Mouse (Mus musculus) testis, adult 2 months (tissue): ENCODE measurements at regions not wholly inside any gene's neighbourhood (a gene's known extent, or its start where the extent isn't known, plus 50 kb on each side); places are given as distances from the start of the nearest gene placed in this dataset.
"Not testable (repeated sequence)": the region's sequence is repeated elsewhere in the genome, so short reads cannot be mapped to it uniquely, and the experiment has no call there.

ENCODE experiments used
- H3K27ac ChIP-seq: fragments of 200-500 bp; 2 replicates; pipeline ENCODE4 v1.5.1; 2012; ENCODE audit warnings: low read depth, low read length; ENCODE audit not compliant: control insufficient read depth, insufficient read depth
- H3K27me3 ChIP-seq: fragments of 200-500 bp; 2 replicates; pipeline ENCODE4 v1.6.1; 2012; ENCODE audit warnings: mild to moderate bottlenecking, low read length, moderate library complexity; ENCODE audit not compliant: control insufficient read depth, insufficient read depth
- H3K36me3 ChIP-seq: fragments of 200-500 bp; 2 replicates; pipeline ENCODE4 v1.6.1; 2012; ENCODE audit warnings: mild to moderate bottlenecking, low read length; ENCODE audit not compliant: control insufficient read depth, insufficient read depth
- H3K4me1 ChIP-seq: fragments of 200-500 bp; 2 replicates; pipeline ENCODE4 v1.6.1; 2012; ENCODE audit warnings: low read length; ENCODE audit not compliant: control insufficient read depth, insufficient read depth
- H3K4me3 ChIP-seq: fragments of 200-500 bp; 2 replicates; pipeline ENCODE4 v1.5.1; 2012; ENCODE audit warnings: low read depth, mild to moderate bottlenecking, low read length, moderate library complexity, mixed read lengths; ENCODE audit not compliant: control insufficient read depth
- CTCF ChIP-seq: fragments of 200-500 bp; IDR thresholded peaks from 2 replicates; pipeline ENCODE4 v1.5.1; 2012; ENCODE audit warnings: low read depth, mild to moderate bottlenecking, inconsistent platforms, low read length, moderate library complexity; ENCODE audit not compliant: control insufficient read depth, insufficient read depth, insufficient replicate concordance
- POLR2A ChIP-seq: fragments of 200-500 bp; IDR thresholded peaks from 2 replicates; pipeline ENCODE4 v1.6.1; 2012; ENCODE audit warnings: low read depth, mild to moderate bottlenecking, inconsistent platforms, low read length, moderate library complexity; ENCODE audit not compliant: control insufficient read depth

- H3K36me3 ChIP-seq, result no peaks in the 10 kb centered on the region
- TF ChIP-seq POLR2A (no peak), CTCF (no peak)
- no peak overlapping the region for H3K27ac ChIP-seq
- H3K27me3 ChIP-seq, result no peaks in the 10 kb centered on the region
- no peak overlapping the region for H3K4me3 ChIP-seq
- H3K4me1 ChIP-seq, result no peaks in the 10 kb centered on the region
Observed at GRCm38 (mm10) chr2:39338832-39339649, 112.8 kb upstream of the Ppp6c start.

GRCm38 (mm10) chr2:39337524-39337923 is 111.3 kb upstream of the Ppp6c start:
- Histone ChIP-seq H3K27me3 (no peaks in the 10 kb centered on the region), H3K4me1 (no peaks in the 10 kb centered on the region), H3K4me3 (no peak overlapping the region), H3K27ac (no peak overlapping the region), H3K36me3 (no peaks in the 10 kb centered on the region)
- TF ChIP-seq CTCF (no peak), POLR2A (no peak)

GRCm38 (mm10) chr2:39325715-39326493 is 99.7 kb upstream of the Ppp6c start:
- no peak overlapping the region for H3K4me3 ChIP-seq
- H3K27me3 ChIP-seq, result no peaks in the 10 kb centered on the region
- TF ChIP-seq POLR2A (no peak), CTCF (no peak)
- H3K36me3 ChIP-seq, result no peaks in the 10 kb centered on the region
- no peak overlapping the region for H3K27ac ChIP-seq
- H3K4me1 ChIP-seq, result no peaks in the 10 kb centered on the region

GRCm38 (mm10) chr2:39325122-39325521 is 98.9 kb upstream of the Ppp6c start:
- H3K27ac ChIP-seq, H3K4me3 ChIP-seq, H3K27me3 ChIP-seq, H3K4me1 ChIP-seq, H3K36me3 ChIP-seq: not testable (repeated sequence)

- no peaks in the 10 kb centered on the region for H3K36me3 ChIP-seq
- no peaks in the 10 kb centered on the region for H3K4me1 ChIP-seq
- TF ChIP-seq CTCF (no peak), POLR2A (no peak)
- H3K27ac ChIP-seq, result no peak overlapping the region
- H3K4me3 ChIP-seq, result no peak overlapping the region
- H3K27me3 ChIP-seq, result no peaks in the 10 kb centered on the region
Observed at GRCm38 (mm10) chr2:39299798-39300382, 73.6 kb upstream of the Ppp6c start.

GRCm38 (mm10) chr2:39299290-39299689 is 73.0 kb upstream of the Ppp6c start:
- no peak for TF ChIP-seq CTCF
- no peak for TF ChIP-seq POLR2A
- Histone ChIP-seq H3K36me3 (no peaks in the 10 kb centered on the region), H3K27ac (no peak overlapping the region), H3K27me3 (no peaks in the 10 kb centered on the region), H3K4me3 (no peak overlapping the region), H3K4me1 (no peaks in the 10 kb centered on the region)

- no peak for TF ChIP-seq CTCF
- no peak for TF ChIP-seq POLR2A
- Histone ChIP-seq H3K27me3 (no peaks in the 10 kb centered on the region), H3K4me3 (no peak overlapping the region), H3K27ac (no peak overlapping the region), H3K36me3 (no peaks in the 10 kb centered on the region), H3K4me1 (no peaks in the 10 kb centered on the region)
Observed at GRCm38 (mm10) chr2:39295435-39295834, 69.2 kb upstream of the Ppp6c start.

GRCm38 (mm10) chr2:39278218-39278617 is 52.0 kb upstream of the Ppp6c start:
- no peaks in the 10 kb centered on the region for H3K36me3 ChIP-seq
- H3K27ac ChIP-seq, result no peak overlapping the region
- H3K27me3 ChIP-seq, result no peaks in the 10 kb centered on the region
- no peak for TF ChIP-seq CTCF
- TF ChIP-seq POLR2A, result no peak
- no peak overlapping the region for H3K4me3 ChIP-seq
- H3K4me1 ChIP-seq, result no peaks in the 10 kb centered on the region
